Mouse (Mus musculus): ENCODE data around the gene Notch1. TPM values are rescaled to one million over a fixed set of nuclear protein-coding genes. Genes with fewer than 3 reads are reported as not detected.

Gene Notch1
- total and polyA plus RNA-seq, 2 experiments from 2014 or later, result 5.7 to 54.0 TPM

DNA sequence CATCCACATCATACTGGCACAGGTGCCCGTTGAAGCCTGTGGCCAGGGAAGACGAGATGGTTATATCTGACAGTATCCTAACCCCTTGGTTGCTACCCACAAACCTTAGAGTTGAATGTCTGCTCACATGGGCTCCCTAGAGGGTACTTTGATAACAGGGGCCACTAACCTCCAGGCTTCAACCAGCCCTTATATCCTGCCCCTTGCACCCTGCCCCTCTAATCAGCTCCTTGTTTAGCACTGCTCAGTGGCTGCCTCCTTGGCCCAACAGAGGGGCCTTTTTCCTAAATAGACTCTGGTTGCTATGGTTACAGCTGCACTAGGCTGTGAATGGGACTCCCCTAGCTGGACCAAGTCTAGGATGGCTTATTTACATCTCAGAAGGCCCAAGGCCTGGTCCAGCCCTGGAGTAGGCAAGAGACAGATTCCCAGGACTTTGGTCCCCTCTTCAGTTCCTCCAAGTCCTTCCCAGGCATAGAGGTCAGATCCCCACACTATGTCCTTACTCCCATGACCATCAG is 37.7 kb downstream of the Notch1 start:
- 0 out of 2 replicates have a peak, but pooled peaks cover 4% of the 10 kb centered on the region for H3K4me1 ChIP-seq (ENCODE audit: control insufficient read depth, insufficient read depth)
- no peak overlapping the region for H3K4me2 ChIP-seq (ENCODE audit: low read depth, low read length)
- H3K9ac ChIP-seq (replicated peaks; ENCODE audit: low read depth, low read length), result no peak overlapping the region
- peaks cover 91% of the 10 kb centered on the region for H3K36me3 ChIP-seq (replicated peaks; ENCODE audit: control insufficient read depth, insufficient read depth, low read length)
- H3K9me3 ChIP-seq (replicated peaks; ENCODE audit: control insufficient read depth, low read length), result no peaks in the 10 kb centered on the region
- DNase-seq (ENCODE audit: low spot score) (no peak), ATAC-seq (ENCODE audit: insufficient read depth, low read depth) (no peak)
- 60% methylated on average over 2 of the region's 2 CpGs for WGBS
- H3K4me3 ChIP-seq (ENCODE audit: low read depth, low read length), result no peak overlapping the region
- H3K27ac ChIP-seq (ENCODE audit: low read depth), result no peak overlapping the region; the same call in 1 of the 2 replicates
- H3K27me3 ChIP-seq (ENCODE audit: control insufficient read depth, insufficient read depth, low read length), result no peaks in the 10 kb centered on the region
- TF ChIP-seq CTCF (IDR thresholded peaks at IDR 0.05; ENCODE audit: low read depth) (no peak), EP300 (IDR thresholded peaks at IDR 0.05; ENCODE audit: low read depth) (no peak)

DNA sequence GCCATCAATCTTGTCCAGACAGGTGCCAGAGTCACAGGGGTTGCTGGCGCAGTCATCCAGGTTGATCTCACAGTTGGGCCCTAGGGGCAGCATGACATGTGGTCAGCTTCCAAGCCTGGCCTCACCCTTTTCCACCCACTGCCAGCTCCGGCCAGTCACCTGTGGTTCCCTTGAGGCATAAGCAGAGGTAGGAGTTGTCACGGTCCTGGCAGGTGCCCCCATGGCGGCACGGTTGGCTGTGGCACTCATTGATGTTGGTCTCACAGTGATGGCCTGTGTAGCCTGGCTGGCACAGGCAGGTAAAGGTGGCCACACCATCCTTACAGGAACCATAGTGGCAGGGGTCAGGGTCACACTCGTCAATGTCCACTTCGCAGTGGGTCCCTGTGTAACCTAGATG is 38.6 kb downstream of the Notch1 start:
- WGBS, result 87% methylated on average over 7 of the region's 7 CpGs
- H3K4me1 ChIP-seq (ENCODE audit: control insufficient read depth, insufficient read depth), result 0 out of 2 replicates have a peak, but pooled peaks cover 4% of the 10 kb centered on the region

DNA sequence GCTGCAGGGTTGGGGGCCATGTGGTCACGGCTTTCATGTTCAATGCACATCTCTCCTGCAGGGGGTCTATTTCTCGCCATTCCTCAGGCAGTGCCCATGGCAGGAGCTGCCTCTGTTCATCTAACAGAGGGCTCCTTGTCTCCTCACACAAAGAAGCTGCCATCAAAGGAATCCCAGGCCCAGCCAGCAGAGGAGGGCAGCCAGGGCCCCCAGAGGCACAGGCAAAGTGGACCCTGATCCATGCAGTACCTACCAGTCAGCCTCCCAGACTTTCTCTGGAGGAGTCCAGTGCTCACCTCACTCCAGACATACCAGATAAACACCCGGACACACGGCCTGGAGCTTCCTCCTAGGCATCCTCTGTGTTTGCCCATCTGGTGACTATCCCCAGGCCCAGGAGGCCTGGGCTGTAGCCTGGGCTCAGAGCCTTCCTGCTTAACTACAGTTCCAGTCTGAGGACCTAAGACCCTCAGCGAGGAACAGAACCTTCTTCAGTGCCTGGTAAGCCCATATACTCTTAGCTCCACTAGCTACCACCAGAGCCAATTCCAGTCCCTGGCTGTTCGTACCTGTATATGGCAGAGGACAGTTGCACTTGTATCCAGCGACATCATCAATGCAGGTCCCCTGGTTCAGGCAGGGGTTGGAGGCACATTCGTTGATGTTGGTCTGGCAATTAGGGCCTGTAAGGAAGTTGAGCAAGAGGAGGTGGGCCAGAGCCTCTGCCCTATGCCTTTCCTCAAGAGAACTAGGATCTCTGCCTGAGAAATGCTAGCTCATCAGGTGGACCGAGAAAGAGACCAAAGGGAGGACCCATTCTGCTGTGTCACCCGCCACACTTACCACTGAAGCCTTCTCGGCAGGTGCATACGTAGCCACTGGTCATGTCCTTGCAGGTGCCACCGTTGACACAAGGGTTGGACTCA is 40.7 kb downstream of the Notch1 start:
- Histone ChIP-seq H3K27ac (ENCODE audit: low read depth) (peak overlapping the region; percentile 86), H3K9me3 (replicated peaks; ENCODE audit: control insufficient read depth, low read length) (no peaks in the 10 kb centered on the region), H3K4me3 (ENCODE audit: low read depth, low read length) (no peak overlapping the region), H3K4me2 (ENCODE audit: low read depth, low read length) (no peak overlapping the region), H3K9ac (replicated peaks; ENCODE audit: low read depth, low read length) (no peak overlapping the region), H3K27me3 (ENCODE audit: control insufficient read depth, insufficient read depth, low read length) (no peaks in the 10 kb centered on the region), H3K36me3 (replicated peaks; ENCODE audit: control insufficient read depth, insufficient read depth, low read length) (peaks cover 91% of the 10 kb centered on the region), H3K4me1 (ENCODE audit: control insufficient read depth, insufficient read depth) (0 out of 2 replicates have a peak, but pooled peaks cover 4% of the 10 kb centered on the region)
- WGBS, result 61% methylated on average over 13 of the region's 13 CpGs
- ATAC-seq (ENCODE audit: insufficient read depth, low read depth) (no peak), DNase-seq (ENCODE audit: low spot score) (no peak)
- TF ChIP-seq CTCF (IDR thresholded peaks at IDR 0.05; ENCODE audit: low read depth) (no peak), EP300 (IDR thresholded peaks at IDR 0.05; ENCODE audit: low read depth) (no peak)

More for the DNA sequence above, 38.6 kb downstream of the Notch1 start:
- no peak overlapping the region for H3K9ac ChIP-seq (replicated peaks; ENCODE audit: low read depth, low read length)
- TF ChIP-seq CTCF (IDR thresholded peaks at IDR 0.05; ENCODE audit: low read depth), result no peak
- no peak for TF ChIP-seq EP300 (IDR thresholded peaks at IDR 0.05; ENCODE audit: low read depth)
- H3K36me3 ChIP-seq (replicated peaks; ENCODE audit: control insufficient read depth, insufficient read depth, low read length), result peaks cover 92% of the 10 kb centered on the region
- ATAC-seq (ENCODE audit: insufficient read depth, low read depth) (no peak), DNase-seq (ENCODE audit: low spot score) (no peak)
- H3K27me3 ChIP-seq (ENCODE audit: control insufficient read depth, insufficient read depth, low read length), result no peaks in the 10 kb centered on the region
- H3K4me3 ChIP-seq (ENCODE audit: low read depth, low read length), result no peak overlapping the region
- H3K4me2 ChIP-seq (ENCODE audit: low read depth, low read length), result no peak overlapping the region
- H3K27ac ChIP-seq (ENCODE audit: low read depth), result peak overlapping the region; percentile 86; the same call in 1 of the 2 replicates
- H3K9me3 ChIP-seq (replicated peaks; ENCODE audit: control insufficient read depth, low read length), result no peaks in the 10 kb centered on the region

DNA sequence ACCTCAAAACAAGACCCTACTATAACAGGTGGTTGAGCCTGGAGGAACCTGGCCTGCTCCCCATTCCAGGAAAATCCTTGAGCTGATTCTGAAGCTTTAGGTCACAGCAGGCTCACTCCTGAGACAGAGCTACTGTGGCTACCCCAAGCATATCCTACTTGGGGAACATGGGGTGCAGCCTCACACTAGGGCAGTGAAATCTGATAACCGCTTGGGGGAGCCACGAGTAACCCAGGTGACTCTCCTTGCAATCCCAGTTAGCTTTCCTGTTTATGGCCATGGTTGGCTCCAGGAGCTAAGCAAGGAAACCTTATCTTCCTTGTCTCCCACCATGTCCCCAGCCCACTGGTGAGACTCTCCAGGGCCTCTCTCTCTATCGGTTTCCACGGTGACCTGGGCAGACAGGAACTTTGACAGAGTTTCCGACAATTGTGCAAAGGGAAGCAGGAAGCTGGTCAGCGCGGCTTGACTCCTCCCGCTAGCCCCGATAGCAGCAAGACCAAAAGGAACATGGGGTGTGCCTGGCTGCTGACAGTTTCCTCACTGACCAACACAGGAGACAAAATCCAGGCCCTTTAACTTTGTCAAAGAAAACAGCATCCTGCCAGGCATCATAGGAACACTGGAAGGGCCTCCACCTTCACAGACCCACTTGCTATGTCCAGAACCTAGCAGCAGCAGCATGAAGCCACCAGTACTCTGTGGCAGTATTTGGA is 41.5 kb downstream of the Notch1 start:
- no peak overlapping the region for H3K4me2 ChIP-seq (ENCODE audit: low read depth, low read length)
- peak; percentile 39 for TF ChIP-seq CTCF (IDR thresholded peaks at IDR 0.05; ENCODE audit: low read depth)
- TF ChIP-seq EP300 (IDR thresholded peaks at IDR 0.05; ENCODE audit: low read depth), result peak; percentile 89
- 0 out of 2 replicates have a peak, but pooled peaks cover 4% of the 10 kb centered on the region for H3K4me1 ChIP-seq (ENCODE audit: control insufficient read depth, insufficient read depth)
- ATAC-seq (ENCODE audit: insufficient read depth, low read depth) (peak; percentile 87), DNase-seq (ENCODE audit: low spot score) (peak; percentile 91)
- no peaks in the 10 kb centered on the region for H3K9me3 ChIP-seq (replicated peaks; ENCODE audit: control insufficient read depth, low read length)
- 16% methylated on average over 9 of the region's 9 CpGs for WGBS
- H3K4me3 ChIP-seq (ENCODE audit: low read depth, low read length), result no peak overlapping the region
- no peak overlapping the region for H3K9ac ChIP-seq (replicated peaks; ENCODE audit: low read depth, low read length)
- H3K27ac ChIP-seq (ENCODE audit: low read depth), result peak overlapping the region; percentile 86
- no peaks in the 10 kb centered on the region for H3K27me3 ChIP-seq (ENCODE audit: control insufficient read depth, insufficient read depth, low read length)
- peaks cover 91% of the 10 kb centered on the region for H3K36me3 ChIP-seq (replicated peaks; ENCODE audit: control insufficient read depth, insufficient read depth, low read length)

DNA sequence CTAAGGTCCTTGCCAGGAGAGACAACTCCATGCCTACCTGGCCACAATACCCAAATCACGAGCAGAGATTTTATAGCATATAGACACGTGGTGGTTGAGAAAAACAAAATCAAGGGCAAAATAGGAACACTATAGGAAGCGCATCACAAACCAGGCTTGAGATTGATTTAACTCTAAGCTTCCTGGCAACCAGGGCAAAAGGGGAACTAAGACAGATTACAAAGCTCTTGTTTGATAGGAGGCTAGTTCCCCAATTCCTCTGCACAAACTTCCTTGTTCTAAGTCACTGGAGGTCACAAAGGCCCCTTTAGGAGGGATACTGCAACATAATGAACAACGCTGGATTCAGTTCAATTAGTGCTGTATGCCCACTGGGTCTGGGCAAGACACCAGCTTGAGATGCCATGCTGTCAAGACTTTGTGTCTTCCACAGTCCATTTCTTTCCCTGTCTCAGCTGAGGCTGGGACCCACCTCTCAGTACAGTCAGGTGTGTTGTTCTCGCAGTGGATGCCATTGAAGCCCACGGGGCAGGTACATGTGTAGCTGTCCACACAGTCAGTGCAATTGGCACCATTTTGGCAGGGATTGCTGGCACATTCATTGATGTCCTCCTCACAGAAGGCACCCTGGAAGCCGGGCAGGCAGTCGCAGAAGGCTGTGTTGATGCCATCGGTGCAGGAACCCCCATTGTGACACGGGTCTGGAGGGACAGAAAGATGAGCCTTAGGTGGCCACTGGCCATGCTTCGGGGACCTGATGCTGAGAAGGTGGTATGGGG is 44.0 kb downstream of the Notch1 start:
- 85% methylated on average over 11 of the region's 11 CpGs for WGBS
- ATAC-seq (ENCODE audit: insufficient read depth, low read depth), result no peak
- Histone ChIP-seq H3K4me2 (ENCODE audit: low read depth, low read length) (no peak overlapping the region), H3K36me3 (replicated peaks; ENCODE audit: control insufficient read depth, insufficient read depth, low read length) (peaks cover 86% of the 10 kb centered on the region), H3K27ac (ENCODE audit: low read depth) (no peak overlapping the region), H3K9ac (replicated peaks; ENCODE audit: low read depth, low read length) (no peak overlapping the region), H3K4me3 (ENCODE audit: low read depth, low read length) (no peak overlapping the region), H3K9me3 (replicated peaks; ENCODE audit: control insufficient read depth, low read length) (no peaks in the 10 kb centered on the region), H3K4me1 (ENCODE audit: control insufficient read depth, insufficient read depth) (0 out of 2 replicates have a peak, but pooled peaks cover 4% of the 10 kb centered on the region), H3K27me3 (ENCODE audit: control insufficient read depth, insufficient read depth, low read length) (no peaks in the 10 kb centered on the region)
- no peak for DNase-seq (ENCODE audit: low spot score)
- TF ChIP-seq EP300 (IDR thresholded peaks at IDR 0.05; ENCODE audit: low read depth), result no peak
- TF ChIP-seq CTCF (IDR thresholded peaks at IDR 0.05; ENCODE audit: low read depth), result no peak
